Mouse (Mus musculus) thymus, adult 2 months (tissue): ENCODE measurements around the gene Wdr73.

ENCODE experiments used
- CTCF ChIP-seq: fragments of 200-500 bp; IDR thresholded peaks from 2 replicates; pipeline ENCODE4 v1.5.1; 2012; ENCODE audit warnings: mild to moderate bottlenecking, control low read depth, low read length, moderate library complexity, borderline replicate concordance; ENCODE audit not compliant: control insufficient read depth, poor library complexity, insufficient read depth; ENCODE audit errors: extremely low read depth
- POLR2A ChIP-seq: fragments of 200-500 bp; IDR thresholded peaks from 2 replicates; pipeline ENCODE4 v1.6.1; 2012; ENCODE audit warnings: mild to moderate bottlenecking, low read length, control low read depth, moderate library complexity; ENCODE audit not compliant: control insufficient read depth, poor library complexity, insufficient read depth; ENCODE audit errors: extremely low read depth

DNA sequence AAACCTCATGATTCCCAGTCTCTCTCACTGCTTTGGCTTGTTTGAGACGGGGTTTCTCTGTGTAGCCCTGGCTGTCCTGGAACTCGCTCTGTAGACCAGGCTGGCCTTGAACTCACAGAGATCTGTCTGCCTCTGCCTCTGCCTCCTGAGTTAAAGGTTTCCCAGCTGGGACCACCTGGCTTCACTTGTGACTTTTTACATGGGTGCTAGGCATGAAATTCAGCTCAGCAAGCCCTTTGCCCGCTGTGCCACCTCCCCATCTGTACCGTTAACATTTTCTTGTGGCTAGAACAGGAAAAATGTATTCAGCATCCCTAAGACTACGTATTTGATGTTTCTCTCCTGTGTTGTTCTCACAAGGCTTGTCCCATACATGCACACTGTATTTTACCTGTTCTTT lies 50.5 kb downstream of the Wdr73 start:
- TF ChIP-seq POLR2A (no peak), CTCF (no peak)
